Mouse (Mus musculus): Measurements from ENCODE around the gene Ncoa4. TPM values are rescaled to one million over a fixed set of nuclear protein-coding genes. Genes with fewer than 3 reads are reported as not detected.
A peak's percentile ranks its signal among the peaks of the same experiment; 100 is the strongest.
"Not testable (repeated sequence)": the region's sequence is repeated elsewhere in the genome, so short reads cannot be mapped to it uniquely, and the experiment has no call there.

Gene Ncoa4
- 103 and 112 TPM in 2 replicates for polyA plus RNA-seq (2015; fragmentation: Nextera tagmentation; extraction: Ambion mirVana)

- Histone ChIP-seq H3K4me2 (replicated peaks) (peak within 1 kb of the TSS; percentile 85), H3K4me3 (peak within 1 kb of the TSS; percentile 67), H3K36me3 (no peaks in the 10 kb centered on the region), H3K27ac (replicated peaks) (peak within 1 kb of the TSS; percentile 64), H3K4me1 (peaks cover 22% of the 10 kb centered on the region), H3K27me3 (no peaks in the 10 kb centered on the region), H3K9ac (replicated peaks) (peak within 1 kb of the TSS; percentile 86), H3K9me3 (no peaks in the 10 kb centered on the region)
- under 1% methylated on average over 40 of the region's 40 CpGs for WGBS
- ATAC-seq (replicated peaks) = peak; percentile 98
Observed at GRCm38 (mm10) chr14:32159690-32160246, at the start of gene Ncoa4. TSS of gene Ncoa4 (plus strand) at chr14:32159865.

- not testable (repeated sequence) for ATAC-seq (replicated peaks); H3K27ac ChIP-seq (replicated peaks); H3K9ac ChIP-seq (replicated peaks); H3K36me3 ChIP-seq; H3K9me3 ChIP-seq; H3K27me3 ChIP-seq; H3K4me3 ChIP-seq; H3K4me1 ChIP-seq; H3K4me2 ChIP-seq (replicated peaks)
- 95% methylated on average over 10 of the region's 10 CpGs for WGBS
Observed at GRCm38 (mm10) chr14:32112124-32112523, 47.5 kb upstream of the Ncoa4 start.

- H3K4me2 ChIP-seq (replicated peaks) = no peak overlapping the region
- no peaks in the 10 kb centered on the region for H3K36me3 ChIP-seq
- H3K9ac ChIP-seq (replicated peaks) = no peak overlapping the region
- no peak for ATAC-seq (replicated peaks)
- no peaks in the 10 kb centered on the region for H3K27me3 ChIP-seq
- WGBS = 78% methylated on average over 11 of the region's 11 CpGs
- H3K4me3 ChIP-seq = no peak overlapping the region
- no peaks in the 10 kb centered on the region for H3K4me1 ChIP-seq
- no peak overlapping the region for H3K27ac ChIP-seq (replicated peaks)
- no peaks in the 10 kb centered on the region for H3K9me3 ChIP-seq
Observed at GRCm38 (mm10) chr14:32120940-32121919, 38.4 kb upstream of the Ncoa4 start.

GRCm38 (mm10) chr14:32121920-32122315, 37.7 kb upstream of the Ncoa4 start:
- Histone ChIP-seq H3K4me2 (replicated peaks) (no peak overlapping the region), H3K9me3 (no peaks in the 10 kb centered on the region), H3K36me3 (no peaks in the 10 kb centered on the region), H3K4me3 (no peak overlapping the region), H3K27ac (replicated peaks) (no peak overlapping the region), H3K9ac (replicated peaks) (no peak overlapping the region), H3K4me1 (no peaks in the 10 kb centered on the region), H3K27me3 (no peaks in the 10 kb centered on the region)
- ATAC-seq (replicated peaks) = no peak
- WGBS = 44% methylated on average over 2 of the region's 2 CpGs

GRCm38 (mm10) chr14:32124261-32124660, 35.4 kb upstream of the Ncoa4 start:
- no peak for ATAC-seq (replicated peaks)
- H3K27me3 ChIP-seq = no peaks in the 10 kb centered on the region
- no peaks in the 10 kb centered on the region for H3K9me3 ChIP-seq
- H3K4me1 ChIP-seq = no peaks in the 10 kb centered on the region
- H3K9ac ChIP-seq (replicated peaks) = no peak overlapping the region
- WGBS = 64% methylated on average over 3 of the region's 3 CpGs
- H3K4me3 ChIP-seq = no peak overlapping the region
- H3K27ac ChIP-seq (replicated peaks) = no peak overlapping the region
- H3K36me3 ChIP-seq = no peaks in the 10 kb centered on the region
- no peak overlapping the region for H3K4me2 ChIP-seq (replicated peaks)

- not testable (repeated sequence) for H3K9ac ChIP-seq (replicated peaks); H3K4me2 ChIP-seq (replicated peaks); H3K27me3 ChIP-seq; H3K4me3 ChIP-seq; H3K4me1 ChIP-seq; H3K9me3 ChIP-seq; H3K36me3 ChIP-seq; H3K27ac ChIP-seq (replicated peaks); ATAC-seq (replicated peaks)
- 86% methylated on average over 5 of the region's 5 CpGs for WGBS
Observed at GRCm38 (mm10) chr14:32125256-32125655, 34.4 kb upstream of the Ncoa4 start.

- no peaks in the 10 kb centered on the region for H3K27me3 ChIP-seq
- no peak overlapping the region for H3K9ac ChIP-seq (replicated peaks)
- H3K36me3 ChIP-seq = no peaks in the 10 kb centered on the region
- no peaks in the 10 kb centered on the region for H3K9me3 ChIP-seq
- WGBS = 83% methylated on average over 5 of the region's 5 CpGs
- no peak for ATAC-seq (replicated peaks)
- H3K4me1 ChIP-seq = no peaks in the 10 kb centered on the region
- no peak overlapping the region for H3K27ac ChIP-seq (replicated peaks)
- no peak overlapping the region for H3K4me2 ChIP-seq (replicated peaks)
- H3K4me3 ChIP-seq = no peak overlapping the region
Observed at GRCm38 (mm10) chr14:32128409-32128808, 31.3 kb upstream of the Ncoa4 start.

GRCm38 (mm10) chr14:32131836-32132235, 27.8 kb upstream of the Ncoa4 start:
- ATAC-seq (replicated peaks) = no peak
- Histone ChIP-seq H3K9ac (replicated peaks) (no peak overlapping the region), H3K36me3 (no peaks in the 10 kb centered on the region), H3K4me1 (no peaks in the 10 kb centered on the region), H3K4me2 (replicated peaks) (no peak overlapping the region), H3K27me3 (0 out of 2 replicates have a peak, but pooled peaks cover 2% of the 10 kb centered on the region), H3K4me3 (no peak overlapping the region), H3K27ac (replicated peaks) (no peak overlapping the region), H3K9me3 (no peaks in the 10 kb centered on the region)
- WGBS = 89% methylated on average over 4 of the region's 4 CpGs

- Histone ChIP-seq H3K4me1 (no peaks in the 10 kb centered on the region), H3K9me3 (no peaks in the 10 kb centered on the region), H3K4me2 (replicated peaks) (no peak overlapping the region), H3K9ac (replicated peaks) (no peak overlapping the region), H3K36me3 (no peaks in the 10 kb centered on the region), H3K27me3 (0 out of 2 replicates have a peak, but pooled peaks cover 2% of the 10 kb centered on the region), H3K27ac (replicated peaks) (no peak overlapping the region), H3K4me3 (no peak overlapping the region)
- WGBS = 71% methylated on average over 2 of the region's 2 CpGs
- no peak for ATAC-seq (replicated peaks)
Observed at GRCm38 (mm10) chr14:32134293-32134692, 25.4 kb upstream of the Ncoa4 start.

GRCm38 (mm10) chr14:32136467-32136866, 23.2 kb upstream of the Ncoa4 start:
- H3K4me2 ChIP-seq (replicated peaks); H3K9ac ChIP-seq (replicated peaks); H3K36me3 ChIP-seq; H3K27ac ChIP-seq (replicated peaks); H3K9me3 ChIP-seq; H3K27me3 ChIP-seq; H3K4me3 ChIP-seq; H3K4me1 ChIP-seq; ATAC-seq (replicated peaks): not testable (repeated sequence)
- 73% methylated on average over 3 of the region's 3 CpGs for WGBS

GRCm38 (mm10) chr14:32140359-32140965, 19.2 kb upstream of the Ncoa4 start:
- no peak overlapping the region for H3K27ac ChIP-seq (replicated peaks)
- no peaks in the 10 kb centered on the region for H3K27me3 ChIP-seq
- no peaks in the 10 kb centered on the region for H3K4me1 ChIP-seq
- no peaks in the 10 kb centered on the region for H3K36me3 ChIP-seq
- H3K4me2 ChIP-seq (replicated peaks) = no peak overlapping the region
- no peak overlapping the region for H3K9ac ChIP-seq (replicated peaks)
- H3K4me3 ChIP-seq = no peak overlapping the region
- ATAC-seq (replicated peaks) = no peak
- WGBS = 81% methylated on average over 5 of the region's 5 CpGs
- H3K9me3 ChIP-seq = no peaks in the 10 kb centered on the region

- no peaks in the 10 kb centered on the region for H3K9me3 ChIP-seq
- H3K27me3 ChIP-seq = no peaks in the 10 kb centered on the region
- no peaks in the 10 kb centered on the region for H3K4me1 ChIP-seq
- 85% methylated on average over 5 of the region's 5 CpGs for WGBS
- H3K4me3 ChIP-seq = no peak within 1 kb of the TSS
- no peak within 1 kb of the TSS for H3K9ac ChIP-seq (replicated peaks)
- no peaks in the 10 kb centered on the region for H3K36me3 ChIP-seq
- H3K4me2 ChIP-seq (replicated peaks) = no peak within 1 kb of the TSS
- H3K27ac ChIP-seq (replicated peaks) = no peak within 1 kb of the TSS
- ATAC-seq (replicated peaks) = no peak
Observed at GRCm38 (mm10) chr14:32141723-32142122, 17.9 kb upstream of the Ncoa4 start, which contains the start of gene Msmb. TSS of gene Msmb (plus strand) at chr14:32142023.
